Mouse (Mus musculus): Measurements from ENCODE around the gene H2-Eb1. TPM values are rescaled to one million over a fixed set of nuclear protein-coding genes. Genes with fewer than 3 reads are reported as not detected.

The H2-Eb1 gene
- total RNA-seq (2021) = 1 to 10 TPM; 3.9 to 5.5 TPM
- long read RNA-seq, experiment 1, partial matches to known transcripts = 0 of 1 reads
- long read RNA-seq, experiment 1, other reads (novel, unspliced or antisense) = 0 of 1 reads
- long read RNA-seq, experiment 2, partial matches to known transcripts = 0 of 3 reads
- long read RNA-seq, experiment 2, other reads (novel, unspliced or antisense) = 0 of 3 reads

- peak; percentile 71 for DNase-seq
These were observed at the start of gene H2-Eb1 for GRCm38 (mm10) chr17:34305380-34306030. Gene H2-Eb1, plus strand, starts transcription at chr17:34305867.

GRCm38 (mm10) chr17:34256501-34256900 is 49.2 kb upstream of the H2-Eb1 start:
- no peak for DNase-seq

GRCm38 (mm10) chr17:34257594-34258375 is 47.9 kb upstream of the H2-Eb1 start, which contains the start of gene H2-Ab1:
Gene H2-Ab1, plus strand, starts transcription at chr17:34257689.
- peak; percentile 52 for DNase-seq

GRCm38 (mm10) chr17:34260551-34260950 is 45.1 kb upstream of the H2-Eb1 start:
- no peak for DNase-seq

- DNase-seq = no peak
These were observed 44.2 kb upstream of the H2-Eb1 start for GRCm38 (mm10) chr17:34261502-34261901.

- peak; percentile 30 for DNase-seq
These were observed 42.6 kb upstream of the H2-Eb1 start for GRCm38 (mm10) chr17:34263068-34263467.

GRCm38 (mm10) chr17:34263811-34264371 is 41.8 kb upstream of the H2-Eb1 start:
- no peak for DNase-seq

GRCm38 (mm10) chr17:34264452-34265351 is 41.0 kb upstream of the H2-Eb1 start:
- DNase-seq = no peak

GRCm38 (mm10) chr17:34268262-34268661 is 37.4 kb upstream of the H2-Eb1 start:
- no peak for DNase-seq

GRCm38 (mm10) chr17:34268748-34269147 is 36.9 kb upstream of the H2-Eb1 start:
- no peak for DNase-seq

GRCm38 (mm10) chr17:34269817-34270216 is 35.9 kb upstream of the H2-Eb1 start:
- DNase-seq = no peak

- DNase-seq = no peak
These were observed 35.4 kb upstream of the H2-Eb1 start for GRCm38 (mm10) chr17:34270230-34270629.

- no peak for DNase-seq
These were observed 34.7 kb upstream of the H2-Eb1 start for GRCm38 (mm10) chr17:34270940-34271339.

GRCm38 (mm10) chr17:34272102-34272501 is 33.6 kb upstream of the H2-Eb1 start:
- no peak for DNase-seq

GRCm38 (mm10) chr17:34280499-34281038 is 25.1 kb upstream of the H2-Eb1 start:
- no peak for DNase-seq

- no peak for DNase-seq
These were observed 23.8 kb upstream of the H2-Eb1 start for GRCm38 (mm10) chr17:34281836-34282235.

- DNase-seq = no peak
These were observed 20.3 kb upstream of the H2-Eb1 start for GRCm38 (mm10) chr17:34285371-34285770.

- no peak for DNase-seq
These were observed 19.8 kb upstream of the H2-Eb1 start for GRCm38 (mm10) chr17:34285848-34286247.

- no peak for DNase-seq
These were observed 19.2 kb upstream of the H2-Eb1 start for GRCm38 (mm10) chr17:34286501-34286900.

- no peak for DNase-seq
These were observed 18.7 kb upstream of the H2-Eb1 start for GRCm38 (mm10) chr17:34286999-34287398.

GRCm38 (mm10) chr17:34287648-34288047 is 18.0 kb upstream of the H2-Eb1 start, which contains the start of gene H2-Aa:
Gene H2-Aa, minus strand, starts transcription at chr17:34287823.
- DNase-seq = peak; percentile 74
